Mouse (Mus musculus) CH12.LX (cell line): Measurements from ENCODE around the gene Cfdp1. TPM values are rescaled to one million over a fixed set of nuclear protein-coding genes. Genes with fewer than 3 reads are reported as not detected.

Experiments
- DNase-seq: peaks from one replicate; pipeline ENCODE4 v3.0.0-alpha.2; 2013; ENCODE audit errors: extremely low read depth
- H3K27ac ChIP-seq: 2 replicates; pipeline ENCODE4 v1.5.1; 2012; ENCODE audit warnings: low read depth, mild to moderate bottlenecking, control low read depth, moderate library complexity; ENCODE audit not compliant: insufficient read depth
- H3K27me3 ChIP-seq: replicated peaks from 2 replicates; pipeline ENCODE3; 2012; ENCODE audit warnings: inconsistent platforms
- H3K36me3 ChIP-seq, 2 experiments: replicated peaks in 1 of 2; 2 replicates each; pipeline versions ENCODE3 to v1.6.1; 2012; ENCODE audit warnings: inconsistent platforms in 1 of 2, low read length in 1 of 2, mild to moderate bottlenecking in 1 of 2, mixed read lengths in 1 of 2, moderate library complexity in 1 of 2; ENCODE audit not compliant: control insufficient read depth in 1 of 2, insufficient read depth in 1 of 2
- H3K4me1 ChIP-seq, 2 experiments: 2 replicates each; pipeline ENCODE4 v1.6.1; 2012; ENCODE audit warnings: inconsistent platforms in 1 of 2, moderate library complexity in 1 of 2; ENCODE audit not compliant: insufficient read depth in 2 of 2, control insufficient read depth in 1 of 2
- H3K4me2 ChIP-seq: 2 replicates; pipeline ENCODE4 v1.6.1; 2012; ENCODE audit warnings: low read depth, mild to moderate bottlenecking, control low read depth; ENCODE audit not compliant: poor library complexity, insufficient read depth, severe bottlenecking
- H3K4me3 ChIP-seq, 3 experiments: fragments of 150-350 bp in 1 of 3; sonication (generic) in 1 of 3; replicated peaks in 1 of 3; 2 replicates each; pipeline versions ENCODE3 to v1.5.1; 2011 to 2012; ENCODE audit warnings: low read depth in 2 of 3, low read length in 2 of 3, mild to moderate bottlenecking in 2 of 3, moderate library complexity in 2 of 3, control low read depth in 1 of 3, improper control_type of control experiment in 1 of 3, inconsistent platforms in 1 of 3, mixed read lengths in 1 of 3; ENCODE audit not compliant: poor library complexity in 1 of 3
- H3K79me2 ChIP-seq: replicated peaks from 2 replicates; pipeline ENCODE4 v1.6.1; 2012; ENCODE audit warnings: mild to moderate bottlenecking, moderate library complexity; ENCODE audit not compliant: control insufficient read depth, poor library complexity, insufficient read depth, severe bottlenecking; ENCODE audit errors: extremely low read depth
- H3K9ac ChIP-seq: 2 replicates; pipeline ENCODE4 v1.6.1; 2012; ENCODE audit warnings: low read depth, mild to moderate bottlenecking, control low read depth, moderate library complexity; ENCODE audit not compliant: insufficient read depth
- H3K9me3 ChIP-seq: replicated peaks from 2 replicates; pipeline ENCODE3; 2012; ENCODE audit warnings: low read length, inconsistent platforms, mixed read lengths
- CHD2 ChIP-seq: IDR thresholded peaks from 2 replicates; pipeline ENCODE4 v1.6.1; 2011; ENCODE audit warnings: low read length, improper control_type of control experiment
- CTCF ChIP-seq, 2 experiments: IDR thresholded peaks in 1 of 2; conservative IDR thresholded peaks in 1 of 2; 2 replicates each; pipeline ENCODE4 v1.5.1; 2011 to 2012; ENCODE audit warnings: low read depth in 2 of 2, low read length in 2 of 2, improper control_type of control experiment in 1 of 2, inconsistent platforms in 1 of 2, mild to moderate bottlenecking in 1 of 2, moderate library complexity in 1 of 2
- ELF1 ChIP-seq: IDR thresholded peaks from 2 replicates; pipeline ENCODE4 v1.6.1; 2014; ENCODE audit warnings: low read depth, mild to moderate bottlenecking, inconsistent platforms, low read length, improper control_type of control experiment
- ETS1 ChIP-seq: conservative IDR thresholded peaks from 2 replicates; pipeline ENCODE4 v1.6.1; 2012; ENCODE audit warnings: low read depth, mild to moderate bottlenecking, inconsistent platforms, low read length, improper control_type of control experiment, moderate library complexity
- IRF4 ChIP-seq: IDR thresholded peaks from 2 replicates; pipeline ENCODE4 v1.6.1; 2014; ENCODE audit warnings: low read depth, mild to moderate bottlenecking, inconsistent platforms, low read length, improper control_type of control experiment
- JUND ChIP-seq: conservative IDR thresholded peaks from 2 replicates; pipeline ENCODE4 v1.6.1; 2011; ENCODE audit warnings: low read depth, low read length, improper control_type of control experiment
- KAT2A ChIP-seq: IDR thresholded peaks from 2 replicates; pipeline ENCODE4 v1.6.1; 2012; ENCODE audit warnings: low read length, improper control_type of control experiment, inconsistent platforms; ENCODE audit not compliant: insufficient replicate concordance
- MAFK ChIP-seq: IDR thresholded peaks from 2 replicates; pipeline ENCODE4 v1.6.1; 2011; ENCODE audit warnings: low read length, improper control_type of control experiment; ENCODE audit not compliant: insufficient replicate concordance
- MAX ChIP-seq: IDR thresholded peaks from 2 replicates; pipeline ENCODE4 v1.6.1; 2011; ENCODE audit warnings: low read length, improper control_type of control experiment
- MAZ ChIP-seq: IDR thresholded peaks from 2 replicates; pipeline ENCODE4 v1.6.1; 2012; ENCODE audit warnings: low read depth, mild to moderate bottlenecking, inconsistent platforms, low read length, improper control_type of control experiment, moderate library complexity
- MEF2A ChIP-seq: IDR thresholded peaks from 2 replicates; pipeline ENCODE4 v1.6.1; 2014; ENCODE audit warnings: low read depth, mild to moderate bottlenecking, inconsistent platforms, low read length, improper control_type of control experiment, borderline replicate concordance
- NELFE ChIP-seq: IDR thresholded peaks from 2 replicates; pipeline ENCODE4 v1.6.1; 2011; ENCODE audit warnings: low read depth, low read length, improper control_type of control experiment
- NRF1 ChIP-seq: IDR thresholded peaks from 2 replicates; pipeline ENCODE4 v1.6.1; 2014; ENCODE audit warnings: low read depth, mild to moderate bottlenecking, inconsistent platforms, low read length, improper control_type of control experiment, moderate library complexity
- POLR2A ChIP-seq: IDR thresholded peaks from 2 replicates; pipeline ENCODE4 v1.6.1; 2011; ENCODE audit warnings: low read depth, mild to moderate bottlenecking, improper control_type of control experiment, low read length
- POLR2AphosphoS2 ChIP-seq: IDR thresholded peaks from 2 replicates; pipeline ENCODE4 v1.6.1; 2011; ENCODE audit warnings: low read depth, low read length, improper control_type of control experiment
- SMC3 ChIP-seq: IDR thresholded peaks from 2 replicates; pipeline ENCODE4 v1.6.1; 2011; ENCODE audit warnings: low read depth, low read length, improper control_type of control experiment
- TCF12 ChIP-seq: IDR thresholded peaks from 2 replicates; pipeline ENCODE4 v1.6.1; 2014; ENCODE audit warnings: low read depth, mild to moderate bottlenecking, inconsistent platforms, low read length, improper control_type of control experiment
- USF2 ChIP-seq: conservative IDR thresholded peaks from 2 replicates; pipeline ENCODE4 v1.6.1; 2011; ENCODE audit warnings: low read depth, low read length, improper control_type of control experiment
- ZKSCAN1 ChIP-seq: IDR thresholded peaks from 2 replicates; pipeline ENCODE4 v1.6.1; 2012; ENCODE audit warnings: low read depth, inconsistent platforms, low read length, improper control_type of control experiment, borderline replicate concordance
- ZNF384 ChIP-seq: IDR thresholded peaks from 2 replicates; pipeline ENCODE4 v1.6.1; 2012; ENCODE audit warnings: low read depth, low read length, improper control_type of control experiment, inconsistent platforms
- dilution Hi-C: fragments of 300-500 bp; cut with MboI; formaldehyde crosslinking; loops from 2 replicates; pipeline ENCODE4 v1.14.3; 2020; ENCODE audit warnings: low sequenced_read_pairs; ENCODE audit not compliant: extremely low pct_unique_long_range_greater_than_20kb, extremely low pct_ligation_motif_present
- in situ Hi-C: fragments of 300-500 bp; cut with MboI; formaldehyde crosslinking; loops from 3 replicates; pipeline ENCODE4 v1.14.3; 2019; ENCODE audit warnings: low sequenced_read_pairs, low pct_ligation_motif_present, low pct_unique_long_range_greater_than_20kb, mixed read lengths
- polyA plus RNA-seq: library from polyadenylated mRNA; unstranded; fragments of >175 nt; gene quantifications from 2 replicates; pipeline ENCODE4 v1.2.1, GENCODE M21; 2012; ENCODE audit warnings: low read depth; ENCODE audit not compliant: insufficient read length
- total RNA-seq, 2 experiments: library from RNA; depleted of rRNA; stranded (reverse); fragments of 300-350 nt in 1 of 2; fragments of >200 nt in 1 of 2; gene quantifications; 2 replicates each; pipeline ENCODE4 v1.2.3; 2012 to 2014

The Cfdp1 gene
- total and polyA plus RNA-seq, 3 experiments = 113 to 210 (median 169) TPM

DNA sequence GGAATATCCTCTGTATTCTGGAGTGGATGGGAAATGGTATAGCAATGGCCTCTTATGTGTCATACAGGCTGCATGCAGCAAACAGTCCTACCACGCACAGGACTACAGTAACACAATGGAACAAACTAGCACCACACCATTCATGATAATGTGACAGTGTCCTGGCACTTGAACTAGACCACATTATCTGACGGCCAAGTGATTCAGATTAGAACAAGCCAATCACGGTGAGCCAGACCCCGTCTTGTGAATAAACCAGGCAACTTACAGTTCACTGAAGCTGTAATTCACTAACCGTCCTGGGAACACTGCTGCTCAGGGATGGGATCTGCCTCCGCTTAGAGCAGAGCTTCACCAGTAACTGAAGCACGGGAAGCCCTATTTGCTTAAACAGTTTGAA, 75.3 kb downstream of the Cfdp1 start:
- peaks cover 21 to 81% of the 10 kb centered on the region in 2 experiments for H3K36me3 ChIP-seq
- dilution Hi-C loops = no loop called here

GRCm38 (mm10) chr8:111776492-111776891, 77.6 kb downstream of the Cfdp1 start:
- in situ Hi-C loops (loop anchor here (10.0 kb wide), 1 partner anchor 48 kb away; no protein-coding TSS in a partner anchor), dilution Hi-C loops (no loop called here)
- peaks cover 26 to 79% of the 10 kb centered on the region in 2 experiments for H3K36me3 ChIP-seq
- H3K27me3 ChIP-seq = no peaks in the 10 kb centered on the region
- peaks cover 0 to 20% of the 10 kb centered on the region in 2 experiments; a peak in 2 of 4 replicates for H3K4me1 ChIP-seq
- no peak overlapping the region for H3K27ac ChIP-seq
- no peak overlapping the region for H3K4me2 ChIP-seq
- no peak overlapping the region for H3K4me3 ChIP-seq
- no peak for DNase-seq
- H3K9me3 ChIP-seq = no peaks in the 10 kb centered on the region
- H3K9ac ChIP-seq = no peak overlapping the region
- no peak for TF ChIP-seq ELF1
- TF ChIP-seq NRF1 = no peak
- TF ChIP-seq NELFE = no peak
- no peak for TF ChIP-seq MEF2A
- TF ChIP-seq MAFK = no peak
- no peak for TF ChIP-seq CTCF (conservative IDR thresholded peaks at IDR 0.05 in 1 of 2, IDR thresholded peaks at IDR 0.05 in 1 of 2; ENCODE audit: low read depth in 2 of 2, low read length in 2 of 2)
- TF ChIP-seq POLR2AphosphoS2 = no peak
- no peak for TF ChIP-seq ETS1
- no peak for TF ChIP-seq ZKSCAN1
- TF ChIP-seq IRF4 = no peak
- no peak for TF ChIP-seq MAZ
- no peak for TF ChIP-seq SMC3
- TF ChIP-seq USF2 = no peak
- TF ChIP-seq MAX = no peak
- no peak for TF ChIP-seq TCF12
- no peak for TF ChIP-seq JUND
- no peak for TF ChIP-seq POLR2A
- no peaks in the 10 kb centered on the region for H3K79me2 ChIP-seq

More for the DNA sequence above, 75.3 kb downstream of the Cfdp1 start:
- no peaks in the 10 kb centered on the region for H3K9me3 ChIP-seq
- in situ Hi-C loops = loop anchor here (10.0 kb wide), 1 partner anchor 46 kb away; no protein-coding TSS in a partner anchor
- H3K27me3 ChIP-seq = no peaks in the 10 kb centered on the region
- H3K4me1 ChIP-seq = peaks cover 0 to 25% of the 10 kb centered on the region in 2 experiments; a peak in 2 of 4 replicates
- H3K9ac ChIP-seq = no peak overlapping the region
- H3K4me2 ChIP-seq = no peak overlapping the region
- no peak overlapping the region for H3K4me3 ChIP-seq
- DNase-seq = no peak
- H3K27ac ChIP-seq = no peak overlapping the region
- TF ChIP-seq MAFK (no peak), KAT2A (no peak), ZNF384 (no peak), CHD2 (no peak)
- no peaks in the 10 kb centered on the region for H3K79me2 ChIP-seq
